Mouse (Mus musculus) small intestine, adult 10 weeks (tissue): Measurements from ENCODE around the gene Fdxr. TPM values are rescaled to one million over a fixed set of nuclear protein-coding genes. Genes with fewer than 3 reads are reported as not detected.

ENCODE experiments used
- polyA plus RNA-seq: library from polyadenylated mRNA; stranded (reverse); fragments of 350-450 nt; fragmentation: Illumina TruSeq; extraction: RNeasy Lipid Tissue Mini Kit (QIAGEN cat#74804); gene quantifications from one replicate; pipeline ENCODE4 v1.2.3, GENCODE M21; 2014; ENCODE audit warnings: low replicate concordance

The Fdxr gene
- 2.0 TPM for polyA plus RNA-seq

DNA sequence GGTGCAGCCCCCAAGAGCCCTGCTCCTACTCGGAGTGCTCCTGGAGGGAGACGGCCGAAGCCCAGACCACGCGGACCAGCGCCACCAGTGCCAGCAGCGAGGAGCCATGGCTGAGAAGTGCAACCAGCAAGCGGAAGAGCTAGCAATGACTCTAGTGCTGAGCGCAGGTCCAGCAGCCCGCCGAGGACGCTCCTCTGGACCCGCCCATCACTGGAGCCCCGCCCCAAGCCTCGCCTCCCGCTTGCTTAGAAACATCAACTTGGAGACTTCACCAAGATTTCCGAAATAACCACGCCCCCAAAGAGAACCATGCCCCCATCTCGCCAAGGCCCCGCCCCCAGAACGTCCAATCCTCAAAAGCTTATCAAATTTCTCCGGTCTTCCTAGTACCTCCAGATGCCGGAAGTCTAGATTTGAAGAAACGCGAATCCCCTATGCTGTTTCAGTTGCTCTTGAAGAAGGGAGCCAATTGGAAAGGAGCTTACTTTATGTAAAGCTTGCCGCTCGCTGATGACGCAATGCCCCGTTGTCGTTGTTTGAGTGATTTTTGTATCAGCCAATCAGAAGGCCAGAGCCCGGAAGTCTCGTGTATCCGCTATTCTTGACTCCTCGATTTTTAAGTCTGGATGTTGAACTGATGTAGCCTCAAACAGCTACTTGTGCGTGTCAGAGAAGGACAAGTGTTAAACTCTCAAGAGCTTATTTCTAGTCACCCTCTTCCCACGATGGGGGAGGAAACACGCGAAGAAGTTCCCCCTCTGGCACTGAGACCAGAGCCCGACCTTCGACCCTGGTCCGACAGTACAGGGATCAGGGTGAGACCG, at the start of gene Fdxr:
TSS of gene Fdxr (minus strand) at position 271 of the 824 bp plus-strand sequence.

DNA sequence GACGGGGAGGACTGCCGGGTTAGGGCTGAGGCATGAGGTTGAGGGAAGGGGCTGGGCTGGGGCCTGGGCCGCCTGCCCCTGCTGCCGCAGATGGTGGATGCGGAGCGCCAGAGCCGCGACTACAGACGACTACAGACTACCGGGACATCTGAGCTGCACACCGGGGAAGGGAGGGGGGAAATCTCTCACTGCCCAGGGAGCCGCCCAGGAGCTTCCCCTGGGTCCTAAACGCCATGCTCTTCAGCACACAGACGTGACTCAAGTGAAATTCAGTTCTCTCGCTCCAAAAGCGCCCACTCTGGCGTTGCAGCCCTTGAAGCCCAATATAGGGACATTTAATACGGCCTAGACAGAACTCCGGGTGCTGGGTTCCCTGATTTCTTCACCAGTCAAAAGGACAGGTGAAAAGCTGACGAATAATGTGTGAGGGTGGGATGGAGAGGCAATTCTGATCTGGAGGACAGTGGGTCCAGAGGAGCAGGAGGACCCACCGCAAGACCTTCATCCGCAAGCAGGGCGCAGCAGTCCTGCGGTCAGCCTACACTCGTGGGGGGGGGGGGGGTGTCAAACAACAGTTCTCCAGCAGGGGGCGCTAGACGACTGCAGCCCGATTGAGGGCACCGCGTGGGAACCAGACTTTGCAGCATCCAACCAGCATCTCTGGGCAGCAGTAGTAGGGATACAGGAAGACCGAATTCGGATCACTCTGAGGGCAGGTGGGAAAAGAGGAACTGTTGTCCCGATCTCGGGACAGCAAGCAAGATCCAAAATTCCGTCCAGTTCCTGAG, 45.2 kb upstream of the Fdxr start, which contains the start of gene Ush1g:
TSS of gene Ush1g (minus strand) at position 136 of the 788 bp plus-strand sequence.

DNA sequence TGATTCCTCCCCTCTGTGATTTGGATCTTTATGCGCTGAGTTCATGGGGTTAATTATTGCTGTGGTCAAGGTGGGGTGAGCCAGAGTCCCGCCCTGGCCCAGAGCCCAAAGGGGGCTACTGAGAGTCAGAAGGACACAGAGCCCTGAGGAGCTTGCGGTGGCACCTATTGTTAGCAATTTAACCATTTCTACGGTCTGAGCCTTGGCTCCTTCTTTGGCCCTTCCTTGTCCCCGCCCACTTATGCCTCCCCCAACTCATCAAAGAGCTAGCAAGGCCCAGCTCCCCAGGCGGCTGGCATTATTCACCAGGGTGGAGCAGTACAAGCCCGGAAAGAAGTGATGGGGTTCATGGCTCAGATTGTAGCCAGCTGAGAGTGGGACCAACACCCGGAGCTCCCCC, 30.0 kb upstream of the Fdxr start, which contains the start of gene Otop2:
TSS of gene Otop2 (plus strand) at position 301 of the 400 bp plus-strand sequence.

DNA sequence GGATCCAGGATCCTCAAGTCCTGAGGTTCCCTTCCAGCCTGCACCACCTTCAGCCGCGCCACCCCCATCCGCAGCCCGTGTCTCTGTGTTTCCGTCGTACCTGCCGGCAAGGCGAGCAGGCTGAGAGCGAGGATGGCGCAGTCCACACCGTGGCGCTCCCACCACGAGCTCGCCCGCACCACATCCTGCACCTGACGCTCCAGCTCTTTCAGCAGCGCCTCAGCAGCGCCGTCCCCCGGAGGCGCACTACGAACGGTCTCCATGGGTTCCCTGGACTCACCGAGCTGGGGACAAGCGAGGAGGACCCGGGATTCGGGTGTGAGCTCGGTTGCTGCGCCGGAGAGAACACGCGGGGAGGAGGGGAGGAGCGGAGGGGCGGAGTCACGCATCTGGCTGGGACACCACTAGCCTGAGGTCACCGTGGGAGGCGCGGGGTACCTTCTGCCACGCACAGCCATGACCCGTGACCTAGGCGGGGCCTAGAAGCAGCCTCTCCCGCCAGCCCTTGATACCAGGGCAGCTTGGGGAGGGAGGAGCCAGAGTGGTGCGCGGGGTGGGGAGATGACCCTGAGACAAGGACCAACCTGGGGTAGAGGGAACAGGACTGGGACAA, 20.5 kb upstream of the Fdxr start, which contains the start of gene Fads6:
TSS of gene Fads6 (minus strand) at position 450 of the 613 bp plus-strand sequence.

DNA sequence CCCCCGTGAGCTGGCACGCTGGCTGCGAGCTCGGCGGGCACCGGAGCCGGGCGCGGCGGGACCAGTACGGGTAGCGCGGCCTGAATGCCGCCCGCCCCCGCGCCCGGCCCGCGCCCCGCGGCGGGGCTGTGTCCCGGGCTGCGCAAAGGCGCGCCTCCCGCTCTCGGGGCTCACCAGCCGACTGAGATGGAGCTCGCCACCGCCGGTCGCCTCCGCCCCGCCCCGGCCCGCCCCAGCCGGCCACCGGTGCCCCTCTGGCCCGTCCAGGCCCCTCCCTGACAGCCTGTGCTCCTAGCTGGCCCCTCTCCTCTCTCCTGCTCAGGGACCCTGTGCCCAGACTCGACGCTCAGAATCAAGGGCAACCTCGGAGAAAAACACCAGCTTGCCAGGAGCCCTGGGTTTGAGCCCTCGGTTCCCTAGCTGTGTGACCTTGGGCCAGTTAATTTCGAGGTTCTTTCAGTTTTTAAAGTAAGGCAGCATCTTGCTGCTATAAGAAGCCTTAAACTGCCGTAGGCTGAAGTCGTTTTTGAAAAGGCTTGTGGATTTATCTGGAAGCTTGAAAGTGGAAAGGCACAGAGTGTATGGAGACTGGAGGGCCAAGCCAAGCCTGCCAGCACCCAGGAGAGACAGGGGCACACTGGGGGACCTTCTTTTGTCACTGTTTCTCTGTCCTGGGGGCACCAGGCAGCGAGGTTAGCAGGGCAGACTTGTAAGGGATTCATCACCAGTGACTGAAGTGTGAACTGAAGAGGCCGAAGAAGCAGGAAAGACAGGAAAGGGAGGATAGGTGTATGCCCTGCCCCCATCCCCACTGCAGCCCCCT, 9.6 kb downstream of the Fdxr start, which contains the start of gene Grin2c:
TSS of gene Grin2c (minus strand) at position 183 of the 823 bp plus-strand sequence.

Other genes starting within 250 kb of the Fdxr start
- gene Cd300ld5, start 239.3 kb downstream of the Fdxr start, polyA plus RNA-seq: not detected
- not detected for gene Cd300ld3, start 228.6 kb downstream of the Fdxr start, polyA plus RNA-seq
- 0.59 TPM for gene Cd300e, start 214.9 kb downstream of the Fdxr start, polyA plus RNA-seq
- 1.3 TPM for gene Rab37, start 185.6 kb downstream of the Fdxr start, polyA plus RNA-seq
- 3.8 TPM for gene Cd300lf, start 143.1 kb downstream of the Fdxr start, polyA plus RNA-seq
- gene Slc9a3r1, start 113.7 kb downstream of the Fdxr start, polyA plus RNA-seq: 85.9 TPM
- gene Tmem104, start 89.6 kb downstream of the Fdxr start, polyA plus RNA-seq: 0.26 TPM
- gene Nat9, start 89.2 kb downstream of the Fdxr start, polyA plus RNA-seq: not detected
- not detected for gene Grin2c, start 9.8 kb downstream of the Fdxr start, polyA plus RNA-seq
- 1.4 TPM for gene Fads6, start 20.6 kb upstream of the Fdxr start, polyA plus RNA-seq
- not detected for gene Otop2, start 30.1 kb upstream of the Fdxr start, polyA plus RNA-seq
- not detected for gene Ush1g, start 45.0 kb upstream of the Fdxr start, polyA plus RNA-seq
- gene Otop3, start 57.7 kb upstream of the Fdxr start, polyA plus RNA-seq: 0.45 TPM
- gene Hid1, start 90.7 kb upstream of the Fdxr start, polyA plus RNA-seq: 2.0 TPM
- not detected for gene Cdr2l, start 104.9 kb upstream of the Fdxr start, polyA plus RNA-seq
- 3.4 TPM for gene Mrpl58, start 126.7 kb upstream of the Fdxr start, polyA plus RNA-seq
- 527 TPM for gene Atp5h, start 142.9 kb upstream of the Fdxr start, polyA plus RNA-seq
- 11.6 TPM for gene Kctd2, start 143.1 kb upstream of the Fdxr start, polyA plus RNA-seq
- gene Trim80, start 163.5 kb upstream of the Fdxr start, polyA plus RNA-seq: not detected
- 33.5 TPM for gene Slc16a5, start 185.4 kb upstream of the Fdxr start, polyA plus RNA-seq
- 0.19 TPM for gene Armc7, start 198.6 kb upstream of the Fdxr start, polyA plus RNA-seq
- gene Nt5c, start 214.8 kb upstream of the Fdxr start, polyA plus RNA-seq: 1.3 TPM
- 47.8 TPM for gene Jpt1, start 237.3 kb upstream of the Fdxr start, polyA plus RNA-seq